Mouse (Mus musculus) brain, embryonic 14.5 days (tissue): ENCODE results near the gene Dock8. TPM values are rescaled to one million over a fixed set of nuclear protein-coding genes. Genes with fewer than 3 reads are reported as not detected.

Source experiments
- DNase-seq: peaks from one replicate; pipeline ENCODE4 v3.0.0-alpha.2; 2011; ENCODE audit warnings: low read depth
- CTCF ChIP-seq: fragments of 200-500 bp; IDR thresholded peaks from 2 replicates; pipeline ENCODE4 v1.5.1; 2012; ENCODE audit warnings: inconsistent platforms, mild to moderate bottlenecking, moderate library complexity, borderline replicate concordance; ENCODE audit not compliant: insufficient read depth, insufficient read length; ENCODE audit errors: extremely low read depth
- POLR2A ChIP-seq: fragments of 200-500 bp; IDR thresholded peaks from 2 replicates; pipeline ENCODE4 v1.6.1; 2012; ENCODE audit warnings: mild to moderate bottlenecking, inconsistent platforms, borderline replicate concordance; ENCODE audit not compliant: poor library complexity, insufficient read depth, insufficient read length, severe bottlenecking; ENCODE audit errors: extremely low read depth
- polyA plus RNA-seq: library from polyadenylated mRNA; depleted of rRNA; stranded (reverse); fragments of >200 nt; gene quantifications from 2 replicates; pipeline ENCODE4 v1.2.3, GENCODE M21; 2012

The Dock8 gene
- polyA plus RNA-seq, 1 experiment = 1.2 TPM

DNA sequence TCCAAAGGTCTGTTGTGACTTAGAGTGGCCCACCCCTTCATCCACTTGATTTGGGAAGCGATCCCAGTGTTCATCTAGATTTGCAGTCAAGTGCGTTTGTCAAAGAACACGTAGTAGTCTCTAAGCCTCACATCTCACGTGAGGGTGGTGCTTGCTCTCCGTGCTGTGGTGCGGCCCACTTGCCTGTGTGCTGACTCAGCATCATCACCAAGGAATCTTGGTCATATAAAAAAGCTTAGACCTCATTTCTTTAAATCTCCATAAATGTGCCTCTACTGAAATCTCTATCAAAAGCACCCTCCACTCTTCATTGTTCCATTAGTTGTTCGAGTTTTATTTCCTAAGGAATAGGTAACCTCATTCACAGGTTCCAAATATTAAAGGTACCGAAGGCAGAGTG, 107.0 kb downstream of the Dock8 start:
- TF ChIP-seq CTCF (no peak), POLR2A (no peak)
- no peak for DNase-seq

DNA sequence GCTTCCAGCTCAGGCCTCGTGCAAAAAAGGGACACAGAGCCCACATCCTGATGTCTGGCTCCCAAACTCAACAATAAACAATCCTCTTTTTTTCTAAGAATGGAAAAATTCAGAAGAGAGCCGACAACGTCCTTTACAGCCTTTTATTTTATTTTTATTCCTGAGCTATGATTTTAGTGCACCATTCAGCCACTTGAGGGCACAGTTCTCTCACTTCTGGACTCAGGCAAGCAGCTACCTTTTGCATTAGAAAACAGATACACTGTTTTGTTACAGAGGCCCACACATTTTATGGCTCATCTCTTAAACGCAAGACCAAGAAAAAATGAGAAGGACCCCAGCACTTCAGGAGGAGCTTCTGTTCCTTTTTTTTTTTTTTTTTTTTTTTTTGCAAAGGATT, 108.1 kb downstream of the Dock8 start:
- TF ChIP-seq CTCF = peak; percentile 62; the same call in 1 of the 2 replicates
- no peak for TF ChIP-seq POLR2A
- DNase-seq = peak; percentile 70

DNA sequence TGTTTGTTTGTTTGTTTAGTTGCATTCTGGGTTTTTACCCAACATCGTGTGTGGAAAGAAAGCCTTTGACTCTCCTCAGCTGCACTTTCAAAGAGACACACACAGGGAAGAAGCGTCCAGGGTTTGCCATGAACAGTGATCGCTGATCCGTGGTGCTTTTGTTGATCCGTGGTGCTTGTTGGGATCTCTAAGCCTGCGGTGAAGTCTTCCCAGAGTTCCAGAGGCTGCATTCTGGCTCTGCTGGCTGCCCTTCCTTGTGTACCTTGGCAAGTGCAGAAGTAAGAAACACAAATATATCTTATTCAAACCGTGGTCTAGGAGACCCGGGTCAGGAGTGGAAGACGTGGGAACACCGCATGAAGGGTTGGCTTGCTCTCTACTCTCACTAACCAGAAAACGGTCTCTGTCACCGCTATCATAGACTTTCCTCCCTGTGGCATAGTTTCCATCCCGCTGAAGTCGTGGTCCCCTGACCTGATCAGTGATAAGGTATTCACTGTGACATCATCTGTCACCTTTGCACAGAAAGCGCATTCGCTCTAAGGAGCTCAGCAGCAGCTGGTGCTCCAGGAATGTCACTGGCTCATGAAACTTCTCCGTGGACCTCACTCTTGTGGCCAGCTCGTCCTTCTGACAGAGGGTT, 112.4 kb downstream of the Dock8 start:
- peak; percentile 8 for DNase-seq
- TF ChIP-seq CTCF (no peak), POLR2A (no peak)

DNA sequence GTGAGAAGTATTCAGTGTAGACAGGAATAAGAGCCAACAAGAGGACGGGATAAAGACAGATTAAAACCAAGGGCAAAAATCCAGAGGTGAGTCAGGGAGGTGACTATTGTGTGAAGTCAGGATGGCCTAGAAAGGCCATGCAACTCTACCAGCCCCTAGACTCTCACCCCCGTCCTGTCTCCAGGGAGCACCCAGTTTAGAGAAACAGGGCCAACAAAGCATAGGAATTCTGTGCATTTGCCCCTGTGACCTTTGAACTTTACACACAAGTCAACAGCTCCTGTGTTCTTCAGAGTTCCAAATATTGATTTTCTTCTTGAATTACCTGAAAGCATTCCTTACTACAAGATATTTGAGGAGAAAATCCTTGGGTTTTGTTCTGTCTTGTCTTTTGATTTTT, 117.6 kb downstream of the Dock8 start:
- TF ChIP-seq CTCF (no peak), POLR2A (no peak)
- no peak for DNase-seq

DNA sequence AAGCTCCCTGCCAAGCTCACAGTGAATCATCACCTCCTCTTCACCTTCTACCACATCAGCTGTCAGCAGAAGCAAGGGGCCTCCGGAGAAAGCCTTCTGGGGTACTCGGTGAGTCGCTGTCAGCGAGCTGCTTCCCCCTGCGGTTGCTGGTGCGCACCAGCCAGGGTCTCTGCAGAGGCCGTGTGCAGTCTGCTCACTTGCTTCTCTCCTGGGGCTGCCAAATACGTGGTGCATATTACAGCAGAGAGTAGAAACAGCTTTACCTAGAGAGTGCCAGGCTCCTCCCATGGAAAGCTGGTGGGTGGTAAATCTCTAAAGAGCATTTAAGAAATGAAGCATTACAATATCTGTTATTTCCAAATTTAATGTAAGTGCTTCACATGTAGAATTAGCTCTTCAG, 123.1 kb downstream of the Dock8 start:
- DNase-seq = peak; percentile 52

DNA sequence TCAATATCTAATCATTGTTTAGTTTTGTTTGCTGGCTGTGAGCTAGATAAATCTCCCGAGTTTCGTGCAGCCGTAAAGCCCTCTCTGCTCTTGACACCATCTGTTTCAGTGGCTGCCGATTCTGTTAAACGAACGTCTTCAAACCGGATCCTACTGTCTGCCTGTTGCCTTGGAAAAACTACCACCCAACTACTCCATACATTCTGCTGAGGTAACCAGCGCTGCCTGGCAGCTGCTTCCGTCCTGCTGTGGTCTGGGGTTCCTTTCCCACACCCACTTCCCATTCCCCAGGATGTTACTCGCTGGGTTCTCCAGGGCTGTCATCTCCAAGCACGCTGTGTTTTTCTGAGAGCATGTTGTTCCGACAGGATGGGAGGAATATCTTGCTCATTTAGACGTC, 123.7 kb downstream of the Dock8 start:
- peak; percentile 54 for DNase-seq
- TF ChIP-seq POLR2A (no peak), CTCF (no peak)

More for the DNA sequence above, 123.1 kb downstream of the Dock8 start:
- TF ChIP-seq POLR2A (no peak), CTCF (no peak)

DNA sequence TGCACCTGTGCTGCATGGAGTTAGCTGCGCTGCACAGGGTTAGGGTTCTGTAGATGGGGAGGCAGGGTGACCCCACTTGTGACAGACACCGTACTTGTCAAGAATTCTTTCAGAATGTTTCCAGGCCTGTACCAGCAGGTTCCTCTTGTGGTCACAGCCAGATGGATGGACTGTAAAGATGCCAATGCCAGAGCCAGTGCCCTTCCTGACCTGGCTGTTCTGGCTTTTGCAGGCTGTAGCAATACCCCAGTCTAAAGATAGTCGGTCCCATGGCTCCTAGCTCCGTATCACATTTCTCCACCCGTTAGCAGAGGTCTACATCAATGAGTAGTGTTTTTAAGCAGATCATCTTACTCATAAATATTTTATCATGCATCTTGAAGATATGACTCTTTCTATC, 124.1 kb downstream of the Dock8 start:
- TF ChIP-seq CTCF (no peak), POLR2A (no peak)
- DNase-seq = no peak

DNA sequence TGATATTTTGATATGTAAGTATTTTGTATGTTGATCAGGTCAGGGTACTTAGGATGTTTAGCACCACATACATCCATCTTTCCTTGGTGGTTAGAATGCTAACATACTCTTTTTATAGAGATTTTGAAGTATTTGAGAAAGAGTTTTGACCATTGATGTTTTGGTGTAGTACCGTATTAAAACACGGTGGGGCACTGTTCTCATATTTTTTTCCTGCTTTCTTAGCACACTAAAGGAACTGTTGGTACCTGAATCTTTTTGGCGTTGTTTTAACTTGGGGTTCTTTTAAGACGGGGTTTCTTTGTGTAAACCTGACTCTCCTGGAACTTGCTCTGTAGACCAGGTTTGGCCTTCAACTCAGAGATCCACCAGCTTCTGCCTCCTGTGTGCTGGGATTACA, 133.0 kb downstream of the Dock8 start:
- TF ChIP-seq POLR2A = no peak
- TF ChIP-seq CTCF = no peak
- DNase-seq = peak; percentile 64

DNA sequence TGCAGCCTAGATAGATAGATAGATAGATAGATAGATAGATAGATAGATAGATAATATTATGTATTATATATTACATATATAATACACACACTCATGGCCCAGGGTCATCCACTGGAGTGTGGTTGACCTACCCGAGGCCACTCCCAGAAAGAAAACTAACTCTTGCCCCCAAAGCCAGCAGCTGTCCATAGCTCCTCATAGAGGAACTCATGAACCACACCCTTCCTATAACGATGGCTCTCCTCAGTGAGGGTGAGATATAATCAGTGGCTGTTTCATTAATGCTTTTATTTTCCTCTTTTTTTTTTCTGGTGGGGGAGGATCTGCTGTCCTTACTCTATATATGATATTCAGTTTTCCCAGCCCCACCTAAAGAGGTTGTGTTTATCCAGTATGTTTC, 134.6 kb downstream of the Dock8 start:
- no peak for DNase-seq
- TF ChIP-seq CTCF = no peak
- no peak for TF ChIP-seq POLR2A

DNA sequence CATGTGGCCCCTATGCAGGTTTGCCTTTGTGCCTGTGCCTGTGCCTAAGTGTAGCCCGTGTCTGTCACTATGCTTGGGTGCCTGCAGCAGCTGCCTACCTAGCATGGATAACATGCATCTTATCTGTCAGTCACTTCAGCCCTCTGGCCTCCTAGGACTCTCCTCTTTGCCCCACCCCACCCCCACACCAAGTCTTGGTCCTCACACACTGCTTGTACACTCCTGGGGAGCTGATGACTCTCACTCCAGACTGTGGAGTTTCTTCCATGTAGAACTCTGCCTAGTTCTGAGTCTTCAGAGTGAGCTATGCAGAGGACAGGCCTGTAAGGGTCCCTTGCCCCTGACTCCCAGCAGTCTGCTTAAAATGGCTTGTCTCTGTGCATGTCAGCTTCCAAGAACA, 136.8 kb downstream of the Dock8 start:
- no peak for DNase-seq
- no peak for TF ChIP-seq POLR2A
- no peak for TF ChIP-seq CTCF

DNA sequence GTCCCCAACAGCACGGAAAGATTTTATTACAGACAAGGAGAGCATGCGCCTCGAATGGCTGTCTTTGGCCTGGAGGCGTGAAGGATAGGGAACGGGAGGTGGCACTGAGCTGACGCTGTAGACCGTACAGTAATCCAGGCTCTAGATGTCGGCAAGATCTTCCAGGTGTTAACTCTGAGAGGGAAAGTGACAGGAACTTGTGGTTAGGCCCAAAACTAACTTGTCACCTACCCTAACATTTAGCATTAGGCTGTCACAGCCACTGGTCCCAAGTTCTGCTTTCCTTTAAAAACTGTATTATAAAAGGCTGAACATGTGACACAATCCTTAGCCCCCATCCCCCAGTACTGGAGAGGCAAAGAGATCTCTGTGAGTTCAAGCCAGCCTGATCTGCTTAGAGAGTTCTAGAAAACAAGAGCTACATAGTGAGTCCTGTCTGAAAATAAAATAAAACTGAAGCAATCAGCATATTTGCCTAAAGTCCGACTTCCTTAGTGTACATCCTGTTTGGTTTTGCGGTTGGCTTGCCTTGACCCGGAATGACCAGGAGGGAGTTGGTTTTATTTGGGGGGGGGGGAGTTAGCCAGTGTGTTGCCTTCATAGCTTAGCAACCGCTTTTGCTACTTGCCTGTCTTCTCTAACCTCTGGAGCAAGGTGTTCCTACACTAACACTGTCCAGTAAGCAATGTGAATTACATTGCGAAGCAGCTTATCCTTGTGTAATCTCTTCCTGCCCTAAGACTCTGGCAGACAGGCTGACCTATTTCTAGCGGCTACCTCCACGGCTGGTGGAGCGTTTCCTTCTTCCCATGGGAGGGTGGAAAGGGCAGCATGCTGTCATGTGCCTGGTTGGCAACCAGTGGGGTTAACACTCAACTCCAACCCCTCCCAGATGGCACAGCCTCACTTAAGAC, 138.8 kb downstream of the Dock8 start:
- no peak for DNase-seq
- TF ChIP-seq CTCF (no peak), POLR2A (no peak)
